Mouse (Mus musculus) MN1 (cell line): ENCODE results near the gene Bcl7c.
"Not testable (repeated sequence)": the region's sequence is repeated elsewhere in the genome, so short reads cannot be mapped to it uniquely, and the experiment has no call there.

Source experiments
- DNase-seq: peaks from one replicate; pipeline ENCODE4 v3.0.0-alpha.2; 2016; ENCODE audit warnings: low spot score

Bcl7c gene

DNA sequence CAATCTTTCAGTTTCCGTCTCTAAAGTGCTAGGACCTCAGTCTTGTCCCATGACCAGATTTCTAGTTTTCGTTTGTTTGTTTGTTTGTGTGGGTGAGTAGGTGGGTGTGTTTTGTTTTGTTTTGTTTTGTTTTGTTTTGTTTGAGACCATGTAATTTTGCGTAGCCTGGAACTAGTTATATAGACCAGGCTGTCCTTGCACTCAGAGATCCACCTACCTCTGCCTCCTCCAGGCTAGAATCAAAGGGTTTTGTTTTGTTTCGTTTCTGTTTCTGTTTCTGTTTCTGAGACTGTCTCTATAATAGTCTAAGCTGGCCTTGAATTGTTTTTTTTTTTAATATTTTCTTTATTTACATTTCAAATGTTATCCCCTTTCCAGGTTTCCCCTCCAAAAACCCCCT, 62.4 kb downstream of the Bcl7c start:
- DNase-seq = no peak

DNA sequence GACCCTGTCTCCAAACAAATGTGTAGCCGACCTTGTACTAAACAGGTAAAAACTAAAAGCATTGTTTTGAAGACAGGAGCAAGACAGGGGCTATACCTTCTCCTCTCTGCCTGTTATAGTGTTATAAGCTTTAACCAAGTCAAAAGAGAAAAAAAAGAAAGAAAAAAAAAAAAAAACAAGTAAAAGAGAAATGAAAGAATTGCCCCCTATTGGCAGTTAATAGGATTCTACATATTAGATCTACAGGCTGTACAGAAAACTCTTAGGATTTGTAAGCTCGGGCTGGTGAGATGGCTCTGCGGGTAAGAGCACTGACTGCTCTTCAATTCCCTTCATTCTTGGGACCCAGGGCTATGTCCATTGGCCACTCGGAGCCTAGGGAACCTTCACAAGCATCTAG, 66.5 kb downstream of the Bcl7c start:
- DNase-seq = no peak

DNA sequence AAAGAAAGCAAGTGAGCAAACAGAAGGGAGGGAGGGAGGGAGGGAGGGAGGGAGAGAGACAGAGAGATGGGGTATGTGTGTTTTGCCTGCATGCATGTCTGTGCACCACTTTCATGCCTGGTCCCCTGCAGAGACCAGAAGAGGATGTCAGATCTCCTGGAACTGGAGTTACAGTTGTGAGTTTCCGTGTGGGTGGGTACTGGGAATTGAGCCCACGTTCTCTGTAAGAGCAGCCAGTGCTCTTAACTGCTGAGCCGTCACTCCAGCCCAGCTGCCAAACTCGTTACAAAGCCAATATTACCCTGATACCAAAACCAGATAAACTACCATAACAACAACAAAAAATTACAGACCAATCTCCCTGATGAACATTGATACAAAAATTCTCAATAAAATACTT, 67.5 kb downstream of the Bcl7c start:
- no peak for DNase-seq

DNA sequence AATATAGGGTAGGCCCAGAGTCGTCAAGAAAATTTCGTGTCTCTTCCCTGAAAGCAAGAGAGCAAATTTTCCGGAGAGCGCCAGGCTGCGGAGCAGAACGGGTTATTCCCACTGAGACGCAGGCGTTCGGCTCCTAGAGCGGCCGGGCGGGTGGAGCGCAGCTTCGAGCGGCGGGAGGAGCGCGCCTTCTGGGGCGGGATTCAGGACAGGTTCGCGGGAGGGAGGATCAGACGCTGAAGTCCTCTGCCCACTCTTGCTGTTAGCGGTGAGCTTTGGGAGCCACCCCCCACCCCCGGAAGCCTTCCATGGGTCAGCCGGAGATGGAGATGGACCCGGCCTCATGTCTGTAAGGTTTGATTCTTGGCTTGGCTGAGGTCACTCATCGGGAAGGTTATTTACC, 71.8 kb downstream of the Bcl7c start:
- DNase-seq = peak; percentile 87

DNA sequence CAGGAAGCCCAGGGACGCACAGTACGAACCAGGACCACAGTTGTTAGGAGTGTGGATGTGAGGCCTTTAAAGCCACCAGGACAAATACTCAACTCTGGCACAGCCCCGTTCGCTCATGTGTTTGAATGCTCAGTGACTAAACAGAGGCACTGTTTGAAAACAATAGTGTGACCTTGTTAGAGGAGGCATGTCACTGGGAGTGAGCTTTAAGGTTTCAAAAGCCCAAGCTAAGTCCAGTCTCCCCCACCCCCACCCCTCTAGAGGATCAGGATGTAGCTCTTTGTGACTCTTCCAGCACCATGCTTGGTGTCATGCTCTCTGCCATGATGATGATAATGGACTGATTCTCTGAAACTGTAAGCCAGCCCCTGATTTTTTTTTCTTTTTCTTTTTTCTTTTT, 77.3 kb downstream of the Bcl7c start:
- DNase-seq = no peak

DNA sequence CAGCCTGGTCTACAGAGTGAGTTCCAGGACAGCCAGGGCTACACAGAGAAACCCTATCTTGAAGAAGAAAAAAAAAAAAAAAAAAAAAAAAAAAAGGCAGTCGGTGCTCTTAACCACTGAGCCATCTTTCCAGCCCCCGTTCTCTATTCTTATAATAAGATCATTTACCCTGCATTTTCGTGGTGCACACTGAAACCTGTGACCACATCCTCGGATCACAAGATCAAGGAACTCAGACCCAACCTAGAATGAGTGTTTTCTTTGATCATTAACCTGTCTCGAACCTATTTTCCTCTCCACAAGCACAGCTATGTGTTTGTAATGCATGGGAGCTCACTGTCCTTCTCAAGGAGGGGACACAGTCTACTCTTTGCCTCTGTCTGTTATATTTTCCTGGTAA, 80.1 kb downstream of the Bcl7c start:
- DNase-seq = no peak

DNA sequence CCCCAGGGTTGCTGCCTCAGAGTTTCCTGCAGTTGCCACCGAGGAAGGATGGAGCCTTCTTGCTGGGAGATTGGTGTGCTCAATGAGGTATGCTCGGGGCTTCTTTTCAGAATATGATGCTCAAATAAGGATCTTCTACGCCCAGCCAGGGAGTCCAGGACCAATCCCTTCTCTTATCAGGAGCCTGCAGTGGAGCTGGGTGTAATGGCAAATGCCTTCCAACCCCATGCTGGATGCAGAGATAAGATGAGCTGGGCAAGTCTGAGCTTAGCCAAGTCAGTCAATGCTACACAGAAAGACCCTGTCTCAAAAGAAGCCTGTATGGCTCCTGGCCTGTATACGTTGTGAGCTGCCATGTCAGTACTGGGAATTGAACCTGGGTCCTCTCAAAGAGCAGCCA, 82.3 kb downstream of the Bcl7c start:
- DNase-seq = no peak

DNA sequence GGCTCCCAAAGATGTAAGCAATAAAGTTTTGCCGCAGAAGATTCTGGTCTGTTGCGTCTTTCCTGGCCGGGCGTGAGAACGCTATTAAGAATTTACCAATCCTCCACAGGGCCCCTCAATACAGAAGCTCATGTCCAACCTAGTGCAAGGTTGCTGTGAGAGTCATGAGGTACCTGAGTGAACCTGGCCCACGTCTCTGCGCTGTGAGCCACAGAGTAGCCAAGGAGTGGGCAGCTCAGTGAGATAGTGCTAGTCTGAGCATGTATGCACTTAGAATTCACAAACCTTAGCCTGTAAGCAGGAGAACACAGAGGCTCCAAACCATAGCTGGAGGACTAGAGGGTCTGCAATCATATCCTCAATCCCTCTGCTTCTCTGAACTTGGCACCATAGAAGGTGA, 82.7 kb downstream of the Bcl7c start:
- DNase-seq = no peak

DNA sequence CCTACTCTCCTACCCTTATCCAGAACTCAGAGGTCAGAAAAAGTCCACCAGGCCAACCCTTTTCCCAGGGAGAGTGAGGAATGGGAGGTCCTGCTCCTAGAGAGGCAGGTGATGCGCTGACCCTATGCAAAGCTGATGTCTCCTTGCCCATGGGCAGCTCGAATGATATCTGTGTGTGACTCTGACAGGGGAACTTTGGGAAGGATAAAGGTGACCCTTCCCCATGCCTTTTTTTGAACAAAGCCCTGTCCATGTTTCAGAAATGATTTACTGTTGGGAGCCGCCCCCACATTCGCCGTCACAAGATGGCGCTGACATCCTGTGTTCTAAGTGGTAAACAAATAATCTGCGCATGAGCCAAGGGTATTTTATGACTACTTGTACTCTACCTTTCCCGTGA, 90.3 kb downstream of the Bcl7c start:
- not testable (repeated sequence) for DNase-seq

DNA sequence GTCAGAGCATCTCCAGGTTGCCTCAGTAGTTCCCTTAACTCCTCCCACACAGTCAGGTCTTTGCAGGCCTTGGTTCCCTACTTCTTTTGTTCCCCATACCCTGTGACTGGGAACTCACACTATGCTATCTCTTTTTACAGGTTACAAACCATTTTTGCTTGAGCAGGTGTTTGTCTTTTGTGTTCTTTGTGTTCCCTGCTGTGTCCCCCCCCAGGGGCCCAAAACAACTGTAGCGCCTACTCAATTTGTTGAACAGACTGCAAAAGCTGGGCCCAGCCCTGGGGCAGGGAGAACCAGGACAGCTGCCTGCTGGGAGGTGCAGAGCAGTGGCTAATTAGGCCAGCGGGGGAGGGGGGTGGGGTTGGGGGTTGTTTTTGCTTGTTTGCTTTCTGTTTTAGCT, 90.8 kb downstream of the Bcl7c start:
- no peak for DNase-seq

DNA sequence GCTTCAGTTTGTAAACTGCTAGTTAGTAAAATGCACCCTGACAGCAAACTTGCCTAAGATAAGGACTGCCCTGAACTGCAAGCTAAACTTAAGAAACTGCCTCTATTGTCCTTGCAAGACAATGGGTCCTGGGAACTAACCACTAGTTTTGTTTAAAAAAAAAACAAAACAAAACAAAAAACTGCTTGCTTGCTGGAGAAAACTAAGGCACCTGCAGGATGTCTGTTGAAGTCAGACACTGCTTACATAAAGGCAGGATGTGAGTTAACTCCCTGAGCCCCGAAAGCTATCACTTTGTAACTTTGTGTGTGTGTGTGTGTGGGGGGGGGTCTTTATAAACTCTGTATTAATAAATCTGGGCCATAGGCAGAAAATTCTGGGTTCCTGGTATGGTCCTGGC, 91.9 kb downstream of the Bcl7c start:
- no peak for DNase-seq

DNA sequence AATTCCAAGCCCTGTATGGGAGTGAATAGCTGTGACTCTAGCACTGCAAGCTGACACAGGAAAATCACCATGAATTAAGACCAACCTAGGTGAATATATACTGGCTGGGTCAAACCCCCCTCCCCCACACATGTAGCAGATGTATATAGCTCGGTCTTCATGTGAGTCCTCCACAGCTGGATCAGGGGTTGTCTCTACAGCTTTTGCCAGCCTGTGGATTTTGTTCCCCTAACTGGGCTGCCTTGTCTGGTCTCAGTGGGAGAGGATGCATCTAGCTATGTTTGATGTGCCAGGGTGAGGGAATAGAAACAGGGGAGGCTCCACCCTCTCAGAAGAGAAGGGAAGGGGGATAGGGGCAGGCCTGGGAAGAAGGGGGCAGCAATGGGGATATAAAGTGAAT, 92.4 kb downstream of the Bcl7c start:
- DNase-seq = no peak

DNA sequence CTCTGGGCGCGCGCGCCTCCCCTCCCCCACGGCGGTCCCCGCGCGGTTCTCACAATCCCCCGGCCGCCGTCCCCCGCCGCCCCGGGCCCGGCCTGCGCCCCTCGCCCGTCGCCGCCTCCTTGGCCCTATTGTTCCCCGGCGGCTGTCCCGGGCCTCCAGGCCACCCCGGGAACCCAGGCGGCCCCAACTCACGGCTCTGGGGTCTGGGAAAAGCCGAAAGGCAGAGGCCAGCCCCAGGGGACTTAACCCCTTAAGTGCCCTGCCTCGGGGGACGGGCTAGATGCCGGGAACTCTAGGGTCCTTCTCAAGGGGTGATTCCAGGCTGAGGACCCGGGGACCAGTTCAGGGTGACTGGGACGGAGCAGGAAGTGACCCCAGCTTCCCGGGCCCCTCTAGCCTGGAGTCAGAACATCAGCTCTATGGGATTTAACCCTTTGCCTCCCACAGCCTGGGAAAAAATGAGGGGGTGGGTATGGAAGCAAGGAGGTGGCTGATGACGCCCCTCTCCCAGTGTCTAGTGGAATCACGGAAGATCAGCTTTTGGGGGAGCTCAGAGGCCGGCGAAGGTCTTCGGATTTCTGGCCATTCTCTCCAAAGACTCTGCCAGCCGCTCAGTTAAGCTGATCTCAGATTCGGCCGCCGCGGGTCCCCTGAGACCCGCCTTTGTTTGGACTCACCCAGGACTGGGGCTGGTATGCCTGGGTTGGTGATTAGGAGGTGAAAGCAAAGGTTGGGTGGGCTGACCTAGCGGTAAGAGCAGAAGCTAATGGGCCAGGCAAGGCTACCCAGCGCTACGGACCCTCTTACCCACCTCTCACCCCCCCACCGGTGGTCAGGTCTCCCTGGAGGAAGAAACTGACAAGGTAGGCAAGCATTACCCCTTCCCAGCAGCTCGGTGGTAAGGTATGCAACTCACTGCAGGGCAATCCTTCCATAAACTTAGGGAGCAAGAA, 93.6 kb downstream of the Bcl7c start, which contains the start of gene Zfp629:
Gene Zfp629 (minus strand): TSS at position 907 of the 953 bp plus-strand sequence.
- DNase-seq = peak; percentile 90

DNA sequence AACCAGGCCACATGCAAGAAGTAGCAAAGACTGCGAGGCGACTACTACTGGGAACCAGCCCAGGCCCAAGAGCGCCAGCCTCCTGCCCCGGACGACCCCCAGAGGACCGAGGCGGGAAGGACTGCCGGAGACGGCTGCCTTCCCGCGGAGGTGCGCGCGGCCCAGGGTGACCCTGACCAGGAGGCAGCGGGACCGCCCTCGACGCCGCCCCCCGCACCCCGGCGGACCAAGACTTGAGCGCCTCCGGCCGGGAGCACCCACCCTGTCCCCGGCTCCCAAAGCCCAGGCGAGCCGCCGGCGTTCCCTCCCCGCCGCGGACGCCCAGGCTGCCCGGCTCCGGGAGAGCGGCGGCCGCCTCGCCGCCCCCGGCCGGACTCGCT, 94.2 kb downstream of the Bcl7c start:
- peak; percentile 77 for DNase-seq

DNA sequence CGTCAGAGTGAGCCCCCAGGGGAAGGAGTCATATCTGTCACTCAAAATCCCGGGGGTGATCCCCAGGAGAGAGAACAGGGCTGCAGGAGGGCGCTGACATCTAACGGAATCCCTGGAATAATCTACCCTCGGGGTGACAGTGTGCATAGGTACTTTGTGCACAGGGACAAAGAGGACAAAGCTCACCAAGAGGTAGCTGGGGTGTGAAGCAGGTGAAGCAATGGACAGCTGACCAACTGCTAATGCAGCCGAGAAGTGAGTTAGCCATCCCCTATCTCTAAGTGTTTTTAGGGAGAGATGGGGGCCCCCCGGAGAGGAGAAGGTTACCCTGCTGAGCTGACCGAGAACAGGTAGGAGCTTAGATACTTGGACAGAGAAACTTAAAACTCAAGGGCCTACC, 94.6 kb downstream of the Bcl7c start:
- DNase-seq = no peak

DNA sequence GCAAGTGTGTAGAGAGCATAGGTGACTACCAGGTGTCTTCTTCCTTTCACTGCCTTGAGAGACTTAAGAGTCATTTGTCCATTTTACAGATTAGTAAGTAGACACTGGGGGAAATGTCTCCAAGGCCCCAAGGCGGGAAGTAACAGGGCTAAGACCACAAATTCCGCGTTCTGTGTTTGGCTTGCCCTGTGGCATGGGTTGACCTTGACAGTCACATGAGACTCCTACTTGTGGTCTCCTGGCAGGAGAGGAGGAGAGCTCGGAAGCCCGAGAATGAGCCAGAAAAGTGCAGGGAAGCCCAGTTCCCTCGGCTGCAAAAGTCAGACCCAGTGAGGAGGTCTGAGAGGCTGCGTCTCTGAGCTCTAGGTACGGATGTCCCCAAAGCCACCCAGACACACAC, 95.2 kb downstream of the Bcl7c start:
- no peak for DNase-seq

DNA sequence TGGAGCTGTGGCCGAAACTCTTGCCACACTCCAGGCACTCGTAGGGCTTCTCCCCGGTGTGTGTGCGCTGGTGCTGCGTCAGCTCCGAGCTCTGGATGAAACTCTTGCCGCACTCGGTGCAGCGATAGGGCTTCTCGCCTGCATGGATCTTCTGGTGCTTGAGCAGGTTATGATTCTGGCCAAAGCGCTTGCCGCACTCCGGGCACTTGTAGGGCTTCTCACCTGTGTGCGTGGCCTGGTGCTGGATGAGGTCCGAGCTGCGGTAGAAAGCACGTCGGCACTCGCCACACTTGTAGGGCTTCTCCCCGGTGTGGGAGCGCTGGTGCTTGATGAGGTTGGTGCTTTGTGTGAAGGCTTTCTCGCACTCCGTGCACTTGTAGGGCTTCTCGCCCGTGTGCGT, 97.2 kb downstream of the Bcl7c start:
- DNase-seq = no peak
